Mouse (Mus musculus) CH12.LX (cell line): ENCODE data around the gene Rgn.

Source experiments
- CHD2 ChIP-seq: IDR thresholded peaks from 2 replicates; pipeline ENCODE4 v1.6.1; 2011; ENCODE audit warnings: low read length, improper control_type of control experiment
- CTCF ChIP-seq, 2 experiments: IDR thresholded peaks in 1 of 2; conservative IDR thresholded peaks in 1 of 2; 2 replicates each; pipeline ENCODE4 v1.5.1; 2011 to 2012; ENCODE audit warnings: low read depth in 2 of 2, low read length in 2 of 2, improper control_type of control experiment in 1 of 2, inconsistent platforms in 1 of 2, mild to moderate bottlenecking in 1 of 2, moderate library complexity in 1 of 2
- EP300 ChIP-seq: IDR thresholded peaks from 2 replicates; pipeline ENCODE4 v1.6.1; 2011; ENCODE audit warnings: low read length, improper control_type of control experiment
- JUN ChIP-seq: IDR thresholded peaks from 2 replicates; pipeline ENCODE4 v1.6.1; 2011; ENCODE audit warnings: low read depth, mild to moderate bottlenecking, low read length, improper control_type of control experiment, moderate library complexity; ENCODE audit not compliant: insufficient read depth
- MAFK ChIP-seq: IDR thresholded peaks from 2 replicates; pipeline ENCODE4 v1.6.1; 2011; ENCODE audit warnings: low read length, improper control_type of control experiment; ENCODE audit not compliant: insufficient replicate concordance
- MYC ChIP-seq: IDR thresholded peaks from 2 replicates; pipeline ENCODE4 v1.6.1; 2011; ENCODE audit warnings: low read depth, mild to moderate bottlenecking, improper control_type of control experiment, low read length
- POLR2A ChIP-seq: IDR thresholded peaks from 2 replicates; pipeline ENCODE4 v1.6.1; 2011; ENCODE audit warnings: low read depth, mild to moderate bottlenecking, improper control_type of control experiment, low read length
- SIN3A ChIP-seq: IDR thresholded peaks from 2 replicates; pipeline ENCODE4 v1.6.1; 2012; ENCODE audit warnings: low read length, improper control_type of control experiment, inconsistent platforms
- UBTF ChIP-seq: IDR thresholded peaks from 2 replicates; pipeline ENCODE4 v1.6.1; 2012; ENCODE audit warnings: low read depth, mild to moderate bottlenecking, inconsistent platforms, low read length, improper control_type of control experiment, moderate library complexity
- ZC3H11A ChIP-seq: IDR thresholded peaks from 2 replicates; pipeline ENCODE4 v1.6.1; 2012; ENCODE audit warnings: low read depth, mild to moderate bottlenecking, inconsistent platforms, low read length, improper control_type of control experiment
- ZMIZ1 ChIP-seq: IDR thresholded peaks from 2 replicates; pipeline ENCODE4 v1.6.1; 2012; ENCODE audit warnings: low read depth, mild to moderate bottlenecking, inconsistent platforms, low read length, improper control_type of control experiment

GRCm38 (mm10) chrX:20547609-20548008 is 2.0 kb upstream of the Rgn start:
- TF ChIP-seq POLR2A: no peak
- no peak for TF ChIP-seq CHD2
- TF ChIP-seq SIN3A: no peak
- TF ChIP-seq ZMIZ1: no peak
- no peak for TF ChIP-seq CTCF (conservative IDR thresholded peaks at IDR 0.05 in 1 of 2, IDR thresholded peaks at IDR 0.05 in 1 of 2; ENCODE audit: low read depth in 2 of 2, low read length in 2 of 2)
- no peak for TF ChIP-seq MAFK
- no peak for TF ChIP-seq UBTF
- TF ChIP-seq EP300: no peak
- TF ChIP-seq JUN: no peak
- TF ChIP-seq MYC: no peak
- no peak for TF ChIP-seq ZC3H11A
